ENCODE assay signal across 9 mouse cellular contexts in the genomic region with DNA sequence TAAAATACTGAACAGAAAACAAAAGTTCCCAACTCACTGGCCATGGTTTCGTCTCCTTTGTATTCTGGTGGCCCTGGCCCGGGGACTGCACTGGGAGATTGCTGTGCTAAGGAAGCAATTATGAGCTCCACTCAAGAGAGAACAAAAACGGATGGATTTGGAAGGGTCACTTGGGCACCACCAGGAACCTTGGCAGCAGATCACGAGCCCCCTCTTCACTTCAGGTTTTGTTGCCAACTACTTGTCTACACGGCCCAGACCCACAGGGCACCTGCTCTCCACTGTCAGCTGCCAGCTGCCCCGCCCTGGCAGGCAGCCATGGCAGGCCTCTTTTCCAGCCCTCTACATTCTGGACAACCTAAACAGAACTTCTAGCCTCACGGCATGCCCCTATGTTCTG.
DNase-seq lines count a peak whose midpoint lies in the region; ATAC-seq and TF ChIP-seq lines count a peak whose summit lies in the region.
"Had no signal": no experiment of that assay in that cellular context is flagged by ENCODE, and none has a peak within 500 bp of the region (broad histone marks: within the 10 kb centered on the region; RNA-seq: fewer than 3 reads in every experiment).

No protein-coding gene starts in this region.

- intact Hi-C loops in left cerebral cortex, postnatal 25 days (cut with DNase I) = no loop called here

- H3K9ac ChIP-seq in forebrain, embryonic 13.5 days = no peak overlapping the region
- no peak overlapping the region for H3K9ac ChIP-seq in forebrain, embryonic 12.5 days
- H3K9ac ChIP-seq in stomach, embryonic 16.5 days (ENCODE audit: low read length) = no peak overlapping the region
- H3K9ac ChIP-seq in stomach, postnatal 0 days (ENCODE audit: low read length) = no peak overlapping the region

- H3ac ChIP-seq in myocyte (ENCODE audit: control insufficient read depth, insufficient read length) = no peak overlapping the region

- no peak overlapping the region for H3K4me2 ChIP-seq in forebrain, embryonic 13.5 days
- H3K4me2 ChIP-seq in forebrain, embryonic 12.5 days = no peak overlapping the region
- H3K4me2 ChIP-seq in stomach, embryonic 16.5 days (ENCODE audit: low read depth, low read length) = no peak overlapping the region
- H3K4me2 ChIP-seq in stomach, postnatal 0 days (replicated peaks; ENCODE audit: low read depth) = no peak overlapping the region
- peak overlapping the region; percentile 24 for H3K4me2 ChIP-seq in myocyte (ENCODE audit: low read depth)

- peak; percentile 77 for ATAC-seq in forebrain, embryonic 13.5 days
- ATAC-seq in forebrain, embryonic 12.5 days (ENCODE audit: low FRiP score) = no peak
- peak; percentile 34 for ATAC-seq in stomach, embryonic 16.5 days (ENCODE audit: insufficient read depth, low FRiP score)
- ATAC-seq in stomach, postnatal 0 days (ENCODE audit: low FRiP score, low TSS enrichment) = no peak

- TF ChIP-seq CTCF in stomach, postnatal 0 days (IDR thresholded peaks at IDR 0.05; ENCODE audit: low read depth) = no peak

- H3K27me3 ChIP-seq in forebrain, embryonic 13.5 days = no peaks in the 10 kb centered on the region
- H3K27me3 ChIP-seq in forebrain, embryonic 12.5 days = no peaks in the 10 kb centered on the region
- no peaks in the 10 kb centered on the region for H3K27me3 ChIP-seq in stomach, embryonic 16.5 days (ENCODE audit: control insufficient read depth, insufficient read depth, low read length)
- H3K27me3 ChIP-seq in stomach, postnatal 0 days (ENCODE audit: control insufficient read depth, insufficient read depth, low read length) = no peaks in the 10 kb centered on the region
- H3K27me3 ChIP-seq in myocyte (ENCODE audit: control insufficient read depth, insufficient read depth, insufficient read length) = no peaks in the 10 kb centered on the region

- TF ChIP-seq POLR2A in myocyte (IDR thresholded peaks at IDR 0.05; ENCODE audit: insufficient read length, low read depth) = no peak

- H3K36me3 ChIP-seq in forebrain, embryonic 13.5 days (ENCODE audit: poor library complexity, severe bottlenecking) = no peaks in the 10 kb centered on the region
- no peaks in the 10 kb centered on the region for H3K36me3 ChIP-seq in forebrain, embryonic 12.5 days (replicated peaks)
- no peaks in the 10 kb centered on the region for H3K36me3 ChIP-seq in stomach, embryonic 16.5 days (ENCODE audit: control insufficient read depth, insufficient read depth, low read length)
- H3K36me3 ChIP-seq in stomach, postnatal 0 days (ENCODE audit: control insufficient read depth, insufficient read depth, low read length) = no peaks in the 10 kb centered on the region
- peaks cover 4% of the 10 kb centered on the region for H3K36me3 ChIP-seq in myocyte (ENCODE audit: control insufficient read depth, insufficient read depth)

- no peak for TF ChIP-seq EP300 in stomach, postnatal 0 days (optimal IDR thresholded peaks at IDR 0.05)

- peaks cover 47% of the 10 kb centered on the region for H3K4me1 ChIP-seq in forebrain, embryonic 13.5 days
- peaks cover 24% of the 10 kb centered on the region for H3K4me1 ChIP-seq in forebrain, embryonic 12.5 days
- peaks cover 9% of the 10 kb centered on the region; the same call in 1 of the 2 replicates for H3K4me1 ChIP-seq in stomach, embryonic 16.5 days (ENCODE audit: control insufficient read depth, insufficient read depth, low read length)
- no peaks in the 10 kb centered on the region for H3K4me1 ChIP-seq in stomach, postnatal 0 days (replicated peaks; ENCODE audit: control insufficient read depth, insufficient read depth)

- no peaks in the 10 kb centered on the region for H3K9me3 ChIP-seq in forebrain, embryonic 13.5 days (replicated peaks)
- H3K9me3 ChIP-seq in forebrain, embryonic 12.5 days = no peaks in the 10 kb centered on the region
- no peaks in the 10 kb centered on the region for H3K9me3 ChIP-seq in stomach, embryonic 16.5 days (replicated peaks; ENCODE audit: control insufficient read depth, low read length)
- no peaks in the 10 kb centered on the region for H3K9me3 ChIP-seq in stomach, postnatal 0 days (ENCODE audit: control insufficient read depth, low read length)

- no peak for DNase-seq in stomach, postnatal 0 days (ENCODE audit: low spot score)
- DNase-seq in heart, postnatal 4 days = peak; percentile 74
- no peak for DNase-seq in left cerebral cortex, postnatal 25 days (ENCODE audit: low spot score in 2 of 2)
- no peak for DNase-seq in kidney, postnatal 10 days
- DNase-seq: kidney, adult 11 months had no signal

- WGBS in forebrain, embryonic 13.5 days = 30% methylated on average over 7 of the region's 7 CpGs
- WGBS in forebrain, embryonic 12.5 days = 55% methylated on average over 7 of the region's 7 CpGs
- 53% methylated on average over 7 of the region's 7 CpGs for WGBS in stomach, embryonic 16.5 days
- 57% methylated on average over 7 of the region's 7 CpGs for WGBS in stomach, postnatal 0 days

- peak overlapping the region; percentile 2; the same call in 1 of the 2 replicates for H3K27ac ChIP-seq in forebrain, embryonic 13.5 days
- no peak overlapping the region for H3K27ac ChIP-seq in forebrain, embryonic 12.5 days
- no peak overlapping the region for H3K27ac ChIP-seq in stomach, embryonic 16.5 days (ENCODE audit: low read length)
- no peak overlapping the region for H3K27ac ChIP-seq in stomach, postnatal 0 days (replicated peaks)

- no peak overlapping the region for H3K4me3 ChIP-seq in forebrain, embryonic 13.5 days
- H3K4me3 ChIP-seq in forebrain, embryonic 12.5 days (replicated peaks) = no peak overlapping the region
- H3K4me3 ChIP-seq in stomach, embryonic 16.5 days (replicated peaks; ENCODE audit: low read length) = no peak overlapping the region
- no peak overlapping the region for H3K4me3 ChIP-seq in stomach, postnatal 0 days (ENCODE audit: low read depth, low read length)
- no peak overlapping the region for H3K4me3 ChIP-seq in myocyte

- H3K79me2 ChIP-seq in myocyte (ENCODE audit: control insufficient read depth, insufficient read depth) = no peaks in the 10 kb centered on the region

TF ChIP-seq in myocyte, 11 proteins besides CTCF, POLR2A, EP300 and RAD21:
- TF ChIP-seq TCF12 (IDR thresholded peaks at IDR 0.05; ENCODE audit: insufficient read depth, poor library complexity, severe bottlenecking) = peak; percentile 72
- peak; percentile 97 for TF ChIP-seq TCF3 (IDR thresholded peaks at IDR 0.05; ENCODE audit: insufficient read length, low read depth)
- peak; percentile 72 to 100 (median 99) for TF ChIP-seq MYOD1 (IDR thresholded peaks at IDR 0.05; ENCODE audit: control insufficient read depth in 1 of 3, insufficient read length in 2 of 3, low read depth in 2 of 3)
- no peak for TF ChIP-seq SRF (IDR thresholded peaks at IDR 0.05; ENCODE audit: control insufficient read depth, insufficient read length, low read depth)
- no peak for TF ChIP-seq CEBPB (IDR thresholded peaks at IDR 0.05; ENCODE audit: insufficient read depth, poor library complexity, severe bottlenecking)
- TF ChIP-seq POLR2AphosphoS2 (IDR thresholded peaks at IDR 0.05; ENCODE audit: insufficient read length, low read depth) = no peak
- TF ChIP-seq MYOG (IDR thresholded peaks at IDR 0.05; ENCODE audit: control insufficient read depth in 1 of 3, insufficient read depth in 1 of 3, insufficient read length in 2 of 3, low read depth in 2 of 3) = peak; percentile 64 to 99 (median 96)

Comparison
In these comparisons a context has a peak if more than half of its experiments do, and no peak if none do; other contexts are left out.
1. ATAC-seq: peak in forebrain, embryonic 13.5 days (single experiment) and stomach, embryonic 16.5 days (single experiment); none in forebrain, embryonic 12.5 days (single experiment) and stomach, postnatal 0 days (single experiment).